Mouse (Mus musculus): ENCODE results near the gene Lamb1.

Lamb1 gene

DNA sequence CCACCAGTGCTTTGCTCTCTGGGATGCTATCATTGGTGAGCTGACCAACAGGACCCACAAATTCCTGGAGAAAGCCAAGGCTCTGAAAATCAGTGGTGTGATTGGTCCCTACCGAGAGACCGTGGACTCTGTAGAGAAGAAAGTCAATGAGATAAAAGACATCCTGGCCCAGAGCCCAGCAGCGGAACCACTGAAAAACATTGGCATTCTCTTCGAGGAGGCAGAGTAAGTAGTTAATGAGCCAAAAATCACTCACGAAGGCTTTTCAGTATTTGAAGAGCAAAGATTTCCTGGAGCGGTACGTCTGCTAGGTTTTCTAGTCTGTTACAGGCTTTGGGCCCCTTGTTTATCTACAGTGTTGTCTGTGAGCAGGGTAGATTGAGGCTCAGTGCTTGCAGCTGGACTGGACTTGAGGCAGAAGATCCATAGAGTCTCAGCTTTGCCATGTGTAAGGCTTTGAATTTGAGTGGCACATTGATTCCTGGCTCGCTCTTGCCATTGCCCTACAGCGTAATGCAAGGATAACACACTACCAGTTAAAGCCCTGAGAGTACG is 53.5 kb downstream of the Lamb1 start:
- DNase-seq = no peak

DNA sequence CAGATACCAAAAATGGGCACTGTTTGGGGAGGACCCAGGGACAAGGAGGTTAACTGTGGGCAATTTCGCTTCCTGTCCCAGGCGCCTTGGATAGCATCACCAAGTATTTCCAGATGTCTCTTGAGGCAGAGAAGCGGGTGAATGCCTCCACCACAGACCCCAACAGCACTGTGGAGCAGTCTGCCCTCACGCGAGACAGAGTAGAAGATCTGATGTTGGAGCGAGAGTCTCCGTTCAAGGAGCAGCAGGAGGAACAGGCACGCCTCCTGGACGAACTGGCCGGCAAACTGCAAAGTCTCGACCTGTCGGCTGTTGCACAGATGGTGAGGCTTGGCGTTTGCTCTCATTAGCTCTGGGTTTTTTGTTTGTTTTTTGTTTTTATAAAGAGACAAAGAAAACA is 55.8 kb downstream of the Lamb1 start:
- DNase-seq = no peak

DNA sequence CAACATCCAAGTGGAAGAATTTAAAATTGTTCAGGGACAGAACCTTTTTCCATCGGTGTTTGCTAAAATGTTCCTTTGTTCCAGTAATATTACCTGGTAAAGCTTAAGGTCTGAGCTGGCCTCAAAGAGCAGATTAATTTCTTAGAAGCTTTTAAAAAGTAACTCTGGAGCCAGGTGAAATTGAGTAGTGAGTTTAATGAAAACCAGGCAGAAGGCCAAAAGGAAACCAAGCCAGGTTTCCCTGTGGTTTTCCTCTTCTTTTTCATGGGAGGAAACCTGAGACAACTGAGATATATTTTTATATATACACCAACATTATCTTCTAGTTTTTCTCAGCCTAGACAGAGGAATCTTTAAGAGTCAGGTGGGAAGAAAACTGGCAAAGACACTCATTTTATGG is 56.5 kb downstream of the Lamb1 start:
- no peak for DNase-seq

DNA sequence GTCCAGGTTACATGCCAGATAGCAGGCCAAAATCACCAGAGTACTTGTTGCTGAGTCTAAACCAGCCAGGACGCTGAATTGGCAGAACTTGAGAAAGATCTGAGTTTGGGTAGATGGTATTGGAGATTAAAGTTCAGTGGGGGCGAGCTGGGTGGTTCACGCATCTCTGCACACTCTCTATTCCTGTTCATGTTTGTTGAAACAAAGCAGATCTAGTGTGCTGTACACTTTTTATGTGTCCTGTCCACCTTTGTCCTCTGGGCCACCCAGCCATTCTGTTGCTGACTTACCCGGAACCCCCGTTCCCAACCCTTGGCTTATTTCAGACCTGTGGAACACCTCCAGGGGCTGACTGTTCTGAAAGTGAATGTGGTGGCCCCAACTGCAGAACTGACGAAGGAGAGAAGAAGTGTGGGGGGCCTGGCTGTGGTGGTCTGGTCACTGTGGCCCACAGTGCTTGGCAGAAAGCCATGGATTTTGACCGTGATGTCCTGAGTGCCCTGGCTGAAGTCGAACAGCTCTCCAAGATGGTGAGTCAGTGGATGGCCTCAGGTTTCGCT is 58.2 kb downstream of the Lamb1 start:
- DNase-seq = no peak

DNA sequence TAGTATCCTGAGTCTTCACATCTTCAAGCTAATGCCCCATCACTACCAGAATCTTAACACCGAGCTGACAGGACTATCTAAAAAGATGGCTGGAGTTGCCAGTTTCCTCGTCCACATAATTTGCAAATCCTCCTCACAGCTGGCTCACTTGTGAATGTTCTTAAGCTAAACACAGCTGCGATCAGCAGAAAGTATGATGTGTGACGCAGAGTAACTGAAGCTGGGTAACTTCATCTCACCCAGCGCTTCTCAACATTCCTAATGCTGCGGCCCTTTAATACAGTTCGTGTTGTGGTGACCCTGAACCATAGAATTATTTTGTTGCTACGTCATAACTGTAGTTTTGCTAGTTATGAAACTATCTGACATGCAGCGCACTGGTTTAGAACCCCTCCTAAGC is 62.1 kb downstream of the Lamb1 start:
- no peak for DNase-seq

DNA sequence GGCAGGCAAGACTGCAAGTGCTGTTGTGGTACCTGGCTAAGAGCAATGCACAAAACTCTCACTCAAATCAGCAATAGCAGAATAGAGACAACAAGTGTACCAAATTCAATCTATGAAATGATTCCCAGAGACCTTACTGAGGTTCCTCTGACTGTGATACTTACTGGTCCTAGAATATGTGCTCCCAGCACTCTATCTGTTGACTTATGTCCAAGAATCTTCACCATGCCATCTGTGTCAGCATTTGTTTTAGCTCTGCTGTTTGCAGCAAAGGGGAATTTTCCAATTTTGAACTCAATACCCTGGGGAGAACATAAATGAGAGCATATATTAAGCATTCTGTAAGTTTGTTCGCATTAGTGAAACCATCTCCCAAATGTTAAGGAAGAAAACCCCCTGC is 68.2 kb downstream of the Lamb1 start:
- DNase-seq = no peak

DNA sequence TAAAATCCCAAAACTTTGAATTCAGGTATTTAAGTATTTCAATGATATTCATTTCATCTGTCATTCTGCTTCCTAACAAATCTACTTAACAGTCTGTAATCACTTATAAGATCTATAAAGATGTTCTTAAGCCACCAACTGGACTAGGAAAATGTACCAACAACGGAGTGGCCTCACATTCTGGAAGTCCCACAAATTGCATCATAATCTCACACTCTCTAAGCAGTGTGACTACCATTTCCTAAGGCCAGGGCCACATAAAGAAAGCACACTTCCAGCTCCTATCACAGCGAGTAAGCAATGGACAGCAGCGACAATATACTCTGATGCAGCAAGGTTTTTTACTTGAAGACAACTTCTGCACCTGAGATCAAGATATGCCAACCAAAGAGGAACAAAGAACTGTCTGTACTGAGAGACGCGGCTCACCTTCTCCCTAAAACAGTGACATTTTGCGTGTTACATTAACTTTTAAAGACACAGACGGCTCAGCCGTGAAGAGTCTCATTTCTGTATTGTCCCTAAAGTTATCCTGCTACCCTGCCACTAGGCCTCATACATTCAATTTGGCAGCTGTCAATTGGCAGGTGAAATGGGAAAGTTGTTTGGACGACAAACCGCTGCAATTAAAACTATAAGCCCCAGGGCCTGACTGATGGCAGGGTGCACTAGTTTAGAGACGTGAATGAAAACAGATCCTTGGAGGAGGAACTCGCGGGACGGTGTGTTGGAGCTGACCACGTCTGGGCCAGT is 85.3 kb downstream of the Lamb1 start:
- no peak for DNase-seq

DNA sequence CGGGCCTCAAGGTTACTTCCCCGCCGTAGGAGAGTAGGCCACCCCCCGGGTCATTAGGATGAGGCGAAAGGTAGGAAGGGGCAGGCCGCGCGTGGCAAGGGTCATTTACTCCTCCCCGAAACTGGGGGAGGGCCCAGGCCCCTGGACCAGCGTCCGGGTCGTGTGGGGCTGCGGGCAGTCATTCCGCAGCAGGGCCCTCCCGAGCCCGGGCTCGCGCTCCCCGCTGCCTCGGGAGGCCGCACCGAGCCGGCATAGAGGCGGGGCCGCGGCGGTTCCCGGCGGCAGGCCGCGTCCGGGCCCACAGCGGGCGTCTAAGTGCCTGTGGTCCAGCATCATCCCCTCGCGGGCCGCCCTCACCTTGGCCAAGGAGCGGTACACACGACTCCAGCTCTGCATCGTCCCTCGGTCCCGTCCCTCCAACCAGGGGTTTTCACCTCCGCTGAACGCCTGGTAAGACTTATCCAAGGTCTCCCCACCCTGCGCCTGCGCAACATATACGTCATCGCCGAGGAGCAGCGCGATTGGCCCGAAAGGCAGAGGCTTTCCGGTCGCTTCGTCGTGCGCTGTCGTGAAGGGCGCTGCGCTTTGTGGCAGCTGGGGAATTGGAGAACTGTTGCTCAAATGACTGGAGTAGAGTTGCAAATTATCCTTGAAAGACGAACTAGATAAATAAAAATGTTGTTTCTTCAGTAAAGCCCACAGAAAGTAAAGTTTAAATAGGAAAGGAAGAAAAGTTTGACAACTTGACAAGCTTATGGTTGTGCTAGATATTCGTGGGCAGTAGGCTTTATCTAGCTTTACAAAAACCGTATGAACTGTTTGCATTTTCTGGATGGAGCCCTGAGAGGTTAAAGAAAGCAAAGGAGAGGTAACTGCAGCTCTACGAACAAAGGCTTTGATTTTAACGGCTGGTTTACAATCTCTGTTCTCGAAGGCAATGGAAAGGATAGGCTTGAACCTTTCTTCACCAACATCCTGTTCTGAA is 86.2 kb downstream of the Lamb1 start, which contains the start of gene Dld:
Dld (minus strand) TSS at position 510 of the 985 bp plus-strand sequence.
- DNase-seq = peak; percentile 96

DNA sequence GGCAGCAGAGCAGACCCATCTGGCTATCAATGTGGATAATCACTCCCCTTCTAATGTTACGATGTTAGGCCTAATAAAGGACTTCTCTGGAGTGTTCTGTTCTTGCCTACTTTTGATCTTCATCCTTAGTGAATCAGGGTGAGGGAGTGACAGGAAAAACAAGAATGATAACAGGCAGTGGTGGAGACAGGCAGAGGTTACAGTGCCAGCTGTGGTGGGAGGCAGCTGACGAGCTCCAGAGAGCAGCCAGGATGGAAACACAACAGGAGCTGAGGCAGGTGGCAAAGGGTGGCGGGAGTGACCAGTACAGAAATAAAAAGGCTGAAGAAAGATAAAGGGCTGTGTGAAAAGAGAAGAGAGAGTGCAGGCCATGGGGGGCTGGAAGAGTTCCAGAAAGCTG is 101.4 kb downstream of the Lamb1 start:
- no peak for DNase-seq

DNA sequence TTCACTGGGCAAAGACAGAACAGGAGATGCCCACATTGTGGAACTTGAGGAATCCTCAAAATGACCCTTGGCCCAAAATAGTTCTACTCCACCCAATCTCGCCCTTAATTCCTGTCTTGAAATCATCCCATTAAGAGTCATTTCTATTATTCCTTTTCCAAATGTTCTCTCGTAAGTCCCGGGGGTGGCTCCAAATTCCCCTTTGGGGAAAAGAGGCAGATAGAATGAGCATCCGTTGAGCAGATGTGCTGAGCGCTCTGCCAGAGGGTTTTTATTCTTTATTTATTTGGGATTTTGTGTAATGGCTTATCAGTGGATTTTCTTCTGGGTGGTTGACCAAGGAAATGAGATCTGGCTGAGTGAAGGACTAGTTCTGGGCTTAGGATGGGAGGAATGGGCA is 102.7 kb downstream of the Lamb1 start:
- no peak for DNase-seq

DNA sequence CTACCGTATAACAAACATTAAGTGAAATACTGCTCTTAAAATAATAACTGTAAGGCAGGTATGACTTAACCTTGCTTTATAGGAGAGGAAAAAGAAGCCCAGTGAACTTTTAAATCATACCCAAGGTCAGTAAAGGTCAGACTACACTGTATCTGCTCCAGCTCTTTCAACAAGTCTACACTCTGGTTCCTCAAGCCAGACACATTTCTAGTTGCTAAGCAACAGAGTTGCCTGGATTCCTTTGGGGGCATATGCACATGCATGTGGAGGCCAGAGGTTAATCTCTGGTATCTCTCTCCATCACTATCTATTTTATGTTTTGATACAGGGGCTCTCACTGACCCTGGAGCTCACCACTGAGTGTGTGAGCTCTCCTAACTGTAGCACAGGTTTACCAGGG is 104.1 kb downstream of the Lamb1 start:
- no peak for DNase-seq

DNA sequence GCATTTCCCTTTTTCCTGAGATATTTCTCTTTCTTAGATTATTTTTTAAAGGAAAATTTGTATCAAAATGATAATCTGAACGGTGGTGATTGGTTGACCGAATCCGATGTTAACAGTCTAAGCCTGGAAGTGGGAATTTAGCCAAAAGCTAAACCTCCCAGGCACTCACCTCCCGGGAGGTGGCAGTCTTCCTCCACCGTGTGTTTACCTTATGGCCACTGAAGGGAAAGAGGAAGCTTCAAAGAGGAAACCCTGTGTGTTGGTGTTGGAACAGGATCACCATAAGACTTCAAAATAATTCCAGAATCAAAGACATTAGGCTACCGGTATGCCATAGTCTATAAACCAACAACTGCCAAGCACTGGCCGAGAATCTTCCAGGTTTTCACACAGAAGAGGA is 104.6 kb downstream of the Lamb1 start:
- no peak for DNase-seq

DNA sequence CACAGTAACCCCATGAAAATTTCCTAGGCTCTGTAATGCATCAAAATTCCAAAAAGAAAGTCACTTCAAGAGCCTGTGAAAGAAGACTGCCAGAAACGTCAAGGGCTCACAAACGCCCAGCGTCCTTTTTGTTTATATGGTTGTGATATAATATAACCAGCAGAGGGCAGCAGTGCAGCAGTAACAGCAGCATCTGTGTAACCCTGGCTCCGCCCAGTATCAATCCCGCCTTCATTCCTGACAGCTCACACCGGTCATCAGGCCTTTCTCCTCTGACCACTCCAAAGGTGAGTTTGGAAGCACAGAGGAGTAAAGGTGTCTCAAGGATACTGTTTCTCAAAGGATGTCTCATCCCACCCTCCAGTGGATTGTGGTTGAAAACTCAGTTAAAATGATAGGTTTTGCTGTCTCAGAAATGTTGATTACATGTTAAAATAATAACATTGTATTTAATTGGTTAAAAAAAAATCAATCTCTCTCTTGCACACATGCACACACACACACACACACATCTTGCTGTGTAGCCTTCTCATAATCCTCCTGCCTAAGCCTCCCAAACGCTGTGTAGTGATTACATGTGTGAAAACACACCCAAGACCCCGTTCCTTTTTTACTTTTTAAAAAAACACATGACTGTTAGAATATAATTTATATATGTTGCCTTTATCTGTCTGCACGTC is 109.7 kb downstream of the Lamb1 start:
- DNase-seq = peak; percentile 65

DNA sequence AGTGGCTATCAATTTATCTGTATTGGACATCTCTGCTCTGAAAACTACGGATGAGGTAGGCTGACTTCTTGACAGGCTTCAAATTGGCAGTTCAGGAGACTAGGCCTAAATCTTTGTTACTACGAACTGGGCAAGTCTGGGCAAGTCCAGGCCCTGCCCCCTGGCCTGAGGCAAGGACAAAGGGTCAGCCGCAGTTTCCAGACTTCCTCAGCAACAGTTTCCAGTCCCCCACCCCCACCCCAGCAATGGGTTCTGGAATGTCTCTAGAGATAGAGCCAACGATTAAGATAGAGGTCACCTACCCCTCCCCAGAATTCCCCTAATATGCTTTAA is 110.2 kb downstream of the Lamb1 start:
- DNase-seq = no peak

DNA sequence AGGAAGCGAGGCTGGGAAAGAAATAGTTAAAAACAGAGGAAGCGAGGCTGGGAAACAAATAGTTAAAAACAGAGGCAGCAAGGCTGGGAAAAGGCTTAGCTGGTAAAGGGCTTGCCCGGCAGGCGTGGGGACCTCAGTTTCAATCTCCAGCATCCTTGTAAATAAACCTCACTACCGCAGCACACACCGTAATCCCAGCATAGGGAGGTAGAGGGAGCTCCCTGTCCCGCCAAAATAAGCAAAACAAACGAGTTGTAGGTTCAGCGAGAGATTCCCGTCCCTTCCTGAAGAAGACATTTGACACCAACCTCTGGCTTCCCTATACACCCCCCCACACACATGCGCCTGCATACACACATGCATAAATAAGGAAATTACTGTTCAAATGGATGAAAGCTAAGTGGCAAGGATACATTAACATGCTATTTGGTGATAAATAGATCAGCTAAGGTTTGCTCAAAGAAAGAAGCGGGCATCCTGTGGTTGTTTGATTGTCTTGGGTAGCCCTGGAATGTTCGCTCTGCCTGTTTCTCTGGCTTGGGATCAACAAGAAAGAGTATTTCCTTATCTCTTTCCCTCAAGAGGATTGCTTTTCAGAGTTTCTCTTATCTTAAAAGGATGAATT is 111.4 kb downstream of the Lamb1 start:
- no peak for DNase-seq

DNA sequence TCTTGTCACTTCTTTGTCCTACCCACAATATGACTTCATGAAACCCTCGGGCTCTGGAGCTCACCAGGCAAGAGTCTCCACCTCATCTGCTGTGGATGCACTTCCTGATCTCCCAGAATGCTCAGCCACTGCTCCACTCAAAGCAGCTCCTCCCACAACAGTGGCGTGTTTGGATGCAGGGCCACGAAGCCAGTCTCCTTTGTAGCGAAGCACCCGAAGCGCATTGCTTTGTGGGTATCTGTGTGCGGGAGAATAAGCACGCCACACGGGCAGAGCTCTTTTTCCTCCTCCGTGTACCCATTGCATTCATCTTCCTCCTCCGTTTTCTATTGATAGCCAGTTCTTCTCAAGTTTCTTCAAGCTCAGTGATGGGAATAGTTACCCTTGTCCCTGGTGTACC is 112.2 kb downstream of the Lamb1 start:
- DNase-seq = no peak

All from liver (tissue).